Mouse (Mus musculus): ENCODE results near the gene Mdga2. TPM values are rescaled to one million over a fixed set of nuclear protein-coding genes. Genes with fewer than 3 reads are reported as not detected.

Gene Mdga2
- polyA plus RNA-seq, 3 experiments from 2014 or later = 0.34 TPM; not detected in 2

DNA sequence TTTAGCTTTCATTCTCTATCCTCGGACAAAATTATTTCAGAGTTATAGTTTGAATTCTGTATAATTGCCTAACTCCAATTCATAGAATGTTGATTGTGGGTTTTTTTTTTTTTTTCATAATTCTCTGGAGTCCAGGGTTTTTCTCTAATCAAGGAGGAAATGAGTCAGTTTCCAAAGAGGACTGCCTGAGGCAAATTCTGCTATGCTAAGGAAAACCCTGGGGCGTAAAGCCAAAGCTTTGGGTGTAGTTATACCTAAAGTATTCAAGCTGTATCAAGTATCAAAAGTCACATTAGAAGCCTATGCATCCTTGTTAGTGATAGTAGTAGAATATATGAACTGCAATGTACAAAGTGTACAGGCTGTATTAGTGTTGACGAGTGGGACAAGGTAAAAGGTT lies 519.6 kb downstream of the Mdga2 start:
- ATAC-seq = no peak

DNA sequence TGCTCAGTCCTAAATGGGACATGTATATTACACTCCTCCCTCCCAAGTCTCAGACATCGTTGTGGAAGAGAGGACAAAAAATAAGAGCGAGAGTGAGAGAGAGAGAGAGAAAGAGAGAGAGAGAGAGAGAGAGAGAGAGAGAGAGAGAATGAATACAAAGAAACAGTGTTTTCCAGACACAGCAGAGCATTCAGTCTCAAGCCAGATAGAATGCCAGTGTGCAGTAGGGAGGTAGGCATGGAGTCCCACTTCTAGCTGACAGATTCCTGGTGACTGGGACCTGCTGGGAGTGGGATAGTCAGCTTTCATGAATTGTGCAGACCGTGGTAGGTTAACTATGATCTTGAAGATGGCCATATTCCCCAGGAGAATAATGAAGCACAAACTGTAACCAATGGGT lies 542.8 kb downstream of the Mdga2 start:
- ATAC-seq = no peak

DNA sequence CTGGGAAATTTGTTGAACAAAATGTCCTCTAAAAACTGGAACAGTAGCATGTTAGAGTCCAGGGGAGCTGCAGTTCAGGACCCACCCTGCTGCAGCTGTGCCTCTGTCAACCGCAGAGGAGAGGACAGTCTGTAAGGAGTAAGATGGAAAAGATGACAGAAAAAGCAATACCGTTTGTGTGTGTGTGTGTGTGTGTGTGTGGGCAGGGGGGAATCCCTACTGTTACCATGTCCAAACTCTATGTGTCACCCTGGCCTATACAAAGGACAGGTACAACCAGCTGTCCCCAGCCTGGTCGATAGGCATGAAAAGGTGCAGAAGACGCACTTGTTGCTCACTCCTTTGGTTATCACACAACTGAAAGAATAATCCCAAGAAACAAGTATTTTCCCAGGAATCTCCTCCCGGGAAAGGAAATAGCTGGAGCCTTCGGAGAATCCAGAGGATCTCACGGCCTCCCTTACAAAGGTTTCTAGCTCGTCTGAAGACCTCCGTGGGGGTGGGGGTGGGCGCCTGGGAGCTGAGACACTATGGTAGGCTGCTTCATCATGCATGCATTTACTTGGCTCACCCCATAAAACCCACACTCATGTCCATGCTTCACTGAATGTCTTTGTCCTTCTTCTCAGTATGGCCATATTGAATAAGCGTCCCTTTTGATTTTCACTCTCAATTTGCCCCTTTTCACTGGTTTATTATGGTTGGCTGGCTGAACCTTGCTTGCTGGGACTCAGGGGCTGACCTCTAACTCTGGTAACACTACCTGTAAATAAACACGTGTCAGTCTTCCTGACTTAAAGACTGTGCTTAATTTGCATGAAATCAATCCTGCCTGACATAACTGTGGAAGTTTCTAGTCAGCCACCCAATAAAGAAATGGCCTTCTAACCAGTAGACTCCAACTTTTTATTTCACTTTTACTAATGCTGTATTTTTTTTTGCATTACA lies 573.5 kb downstream of the Mdga2 start:
- ATAC-seq = no peak

DNA sequence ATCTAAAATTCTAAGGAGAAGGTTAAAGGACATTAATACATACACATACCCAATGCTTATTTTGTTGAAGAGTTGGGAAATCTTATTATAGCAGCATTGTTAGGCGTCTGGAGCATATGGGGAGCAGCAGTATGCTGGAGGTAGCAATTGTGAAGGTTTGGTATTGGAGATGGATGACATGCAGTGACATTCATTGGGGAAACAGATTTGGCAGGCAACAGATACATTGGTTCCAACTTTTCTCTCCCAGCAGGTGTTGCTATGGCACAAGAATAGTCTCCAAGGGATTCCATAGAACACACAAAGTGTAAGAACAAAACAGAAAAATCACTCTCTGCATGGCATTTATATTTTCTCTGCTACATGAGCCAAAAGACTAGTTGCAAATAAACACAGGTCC lies 581.9 kb downstream of the Mdga2 start:
- ATAC-seq = no peak

DNA sequence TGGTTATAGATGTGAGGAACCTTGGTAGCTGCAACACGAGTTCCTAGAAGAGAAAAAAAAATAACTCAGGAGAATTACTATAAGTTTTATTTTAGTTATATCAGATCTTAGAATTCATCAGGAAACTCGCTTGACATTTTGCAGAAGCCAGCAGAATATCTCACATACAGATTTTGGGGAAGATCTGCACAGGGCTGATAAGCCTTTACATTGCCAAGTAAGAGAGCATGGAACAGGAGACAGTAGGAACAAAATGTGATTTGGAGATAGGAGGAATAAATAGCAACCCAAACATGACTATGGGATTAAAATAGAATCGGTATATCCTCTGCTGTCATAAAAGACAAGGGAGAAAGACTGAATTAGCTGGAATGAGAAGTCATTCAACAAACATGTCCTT lies 602.4 kb downstream of the Mdga2 start:
- ATAC-seq = no peak

DNA sequence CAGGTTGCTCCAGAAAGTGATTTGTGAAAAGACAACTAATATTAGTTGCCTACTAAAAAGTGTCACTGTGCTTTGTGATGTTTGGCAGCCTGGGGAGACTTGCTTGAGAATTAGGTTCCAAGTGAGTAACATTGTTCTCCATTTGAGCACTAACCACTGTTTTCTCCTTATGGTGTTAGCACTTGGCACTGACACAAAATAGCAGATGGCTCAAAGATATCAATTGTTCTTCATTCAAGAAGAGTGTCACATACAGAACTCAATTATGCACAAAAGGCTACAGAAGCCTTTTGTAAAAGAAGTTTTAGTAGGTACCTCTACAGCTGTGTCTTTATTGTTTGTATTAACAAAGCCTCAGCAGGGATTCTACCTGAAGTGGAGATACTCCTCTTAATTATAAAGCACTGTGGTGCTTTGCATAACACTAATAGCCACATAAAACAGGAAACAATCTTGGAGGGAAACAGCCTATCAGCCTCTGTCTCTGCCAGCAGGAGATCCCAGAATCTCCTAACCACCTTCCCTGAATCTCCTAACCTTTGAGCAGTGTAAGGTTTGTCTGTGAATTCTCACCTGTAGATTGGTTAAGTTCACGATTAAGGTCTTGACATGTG lies 630.6 kb downstream of the Mdga2 start:
- no peak for ATAC-seq

DNA sequence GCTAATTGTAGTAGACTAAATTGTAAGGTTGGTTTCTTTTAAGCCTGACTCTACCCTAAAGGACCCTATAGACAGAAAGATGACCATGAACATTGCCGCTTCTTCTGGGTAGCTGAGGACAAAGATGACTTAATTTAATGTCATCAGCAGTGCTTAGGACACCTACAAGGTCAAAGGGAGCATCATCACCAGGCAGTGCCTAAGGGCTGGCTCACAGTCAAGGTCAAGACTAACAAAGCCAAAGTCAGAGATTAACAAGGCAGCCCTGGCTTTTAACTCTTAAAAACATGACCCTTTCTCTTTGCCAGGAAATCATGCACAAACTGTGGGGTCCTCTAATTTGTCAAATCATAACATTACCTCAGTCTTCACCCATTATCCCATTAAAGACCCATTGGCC lies 657.0 kb downstream of the Mdga2 start:
- no peak for ATAC-seq

DNA sequence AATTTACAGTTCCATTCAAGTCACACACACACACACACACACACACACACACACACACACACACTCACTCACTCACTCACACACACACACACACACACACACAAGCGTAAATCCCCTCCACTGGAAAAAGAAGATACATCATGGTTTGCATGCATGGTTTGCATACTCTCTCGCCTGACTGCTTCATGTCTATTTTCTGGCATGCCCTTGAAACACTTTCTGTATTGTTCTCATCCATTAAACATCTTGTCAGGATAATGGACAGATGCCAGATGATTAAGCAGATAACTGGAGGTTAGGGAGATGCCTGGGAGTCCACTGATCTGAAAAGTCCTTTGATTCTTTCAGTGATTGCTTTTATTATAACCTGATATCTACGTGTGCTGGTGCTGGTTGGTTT lies 665.5 kb downstream of the Mdga2 start:
- ATAC-seq = no peak

DNA sequence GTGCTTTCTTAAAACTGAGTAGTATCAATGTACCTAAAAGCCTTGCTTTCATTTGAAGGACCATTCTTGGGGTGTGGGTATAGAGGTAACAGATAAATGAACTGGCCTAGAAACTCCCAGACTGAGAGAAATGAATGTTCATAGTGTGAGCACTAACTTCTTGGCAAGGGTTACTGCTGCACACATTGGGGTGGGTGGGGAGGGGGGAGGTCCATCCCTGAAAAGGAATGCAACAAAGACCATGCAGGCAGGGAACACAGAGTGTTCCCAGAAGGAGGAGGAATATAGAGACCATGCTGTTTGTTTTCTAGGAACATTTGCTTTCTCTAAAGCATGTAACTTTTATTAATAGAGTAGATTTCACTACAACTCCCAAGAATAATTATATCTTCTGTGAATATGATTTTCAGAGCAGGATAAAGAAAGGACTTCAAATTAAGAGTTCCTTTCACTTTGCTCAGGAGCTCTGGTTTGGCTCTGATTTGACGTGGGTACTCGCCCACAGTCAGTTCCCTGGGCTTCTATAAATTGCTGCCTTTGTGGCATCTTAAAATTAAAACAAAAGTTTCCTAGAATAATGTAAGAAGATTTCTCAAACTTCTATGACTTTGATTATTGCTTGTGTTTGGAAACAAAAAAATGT lies 666.0 kb downstream of the Mdga2 start:
- no peak for ATAC-seq

DNA sequence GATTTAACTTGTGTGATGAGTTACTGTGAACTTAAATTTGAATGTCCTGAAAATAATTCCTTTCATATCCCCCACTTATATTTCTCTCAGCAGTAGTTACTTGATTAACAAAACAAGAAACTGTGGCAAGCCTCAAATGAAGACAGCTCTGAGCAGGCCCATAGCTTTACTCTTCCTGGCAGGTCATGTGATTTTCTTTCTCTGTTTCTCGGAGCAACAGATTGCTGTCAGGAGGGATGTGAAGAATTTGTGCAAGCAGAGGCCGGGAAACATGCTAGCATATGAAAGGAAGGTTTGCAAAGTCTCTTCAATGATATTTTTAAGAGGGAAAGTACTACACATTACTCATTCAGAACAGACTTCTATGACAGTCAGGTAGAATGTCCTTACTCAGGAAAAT lies 697.4 kb downstream of the Mdga2 start:
- no peak for ATAC-seq

DNA sequence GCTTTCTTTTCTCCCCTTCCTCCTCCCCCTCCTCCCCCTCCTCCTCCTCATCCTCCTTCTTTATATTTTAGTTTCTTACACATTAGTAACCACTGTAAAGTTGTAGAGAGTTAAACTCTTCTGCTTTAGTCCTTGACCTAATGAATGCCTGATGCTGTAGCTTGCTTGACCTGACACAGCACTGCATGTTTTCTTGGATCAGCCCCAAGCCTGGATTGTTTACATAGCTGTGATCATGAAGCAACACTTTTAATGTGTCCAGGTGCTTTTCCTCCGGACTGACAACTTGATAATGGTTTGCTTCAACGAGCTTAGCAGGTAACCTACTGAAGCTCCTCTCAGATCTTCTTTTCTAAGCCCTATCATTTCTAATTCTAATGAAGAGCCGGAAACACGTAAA lies 723.1 kb downstream of the Mdga2 start:
- no peak for ATAC-seq

DNA sequence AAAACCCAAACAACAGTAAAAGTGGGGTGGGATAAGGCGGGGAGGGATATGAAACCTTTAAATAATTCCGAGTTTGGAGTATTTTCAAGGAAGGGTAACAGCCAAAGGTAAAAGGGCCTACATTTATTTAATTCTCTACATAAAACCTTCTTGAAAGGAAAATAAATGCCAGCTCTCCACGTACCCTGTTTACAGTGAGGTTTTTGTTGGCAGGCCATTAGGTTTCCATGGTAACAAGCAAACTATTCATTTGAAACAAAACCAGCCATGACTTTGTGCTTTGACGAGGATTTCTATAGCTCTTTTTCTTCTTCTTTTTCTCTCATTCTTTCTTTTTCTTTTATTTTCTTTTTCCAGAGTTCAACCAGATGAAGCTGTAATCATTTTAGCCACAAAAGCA lies 751.5 kb downstream of the Mdga2 start:
- ATAC-seq = no peak

DNA sequence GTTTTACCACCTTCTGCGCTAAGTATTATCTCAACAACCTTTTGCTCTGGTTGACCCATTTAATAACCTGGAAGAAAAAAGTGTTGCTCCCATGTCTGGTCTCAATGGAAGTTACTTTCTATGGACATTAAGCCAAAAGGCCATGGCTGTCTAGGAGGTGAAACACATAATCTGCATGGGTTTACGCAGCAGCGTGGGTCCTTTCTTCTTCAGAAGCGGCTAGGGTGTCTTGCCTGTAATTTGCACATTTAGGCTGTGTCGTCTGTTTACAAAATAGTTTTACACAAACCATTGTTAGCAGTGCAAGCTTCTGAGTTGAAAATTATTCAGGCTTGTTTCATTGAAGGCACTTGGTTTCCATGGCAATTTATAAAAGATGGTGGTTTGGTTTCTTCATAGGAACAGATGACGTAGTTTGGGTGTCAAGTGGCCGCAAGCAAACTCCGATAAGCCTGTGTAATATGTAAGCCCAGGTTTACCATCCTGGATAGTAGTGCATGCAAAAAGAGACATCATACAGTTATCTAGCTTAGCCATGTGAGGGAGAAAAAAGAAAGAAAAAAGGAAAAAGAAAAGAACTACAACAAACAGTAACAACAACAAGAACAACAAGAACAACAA lies 752.0 kb downstream of the Mdga2 start:
- no peak for ATAC-seq

DNA sequence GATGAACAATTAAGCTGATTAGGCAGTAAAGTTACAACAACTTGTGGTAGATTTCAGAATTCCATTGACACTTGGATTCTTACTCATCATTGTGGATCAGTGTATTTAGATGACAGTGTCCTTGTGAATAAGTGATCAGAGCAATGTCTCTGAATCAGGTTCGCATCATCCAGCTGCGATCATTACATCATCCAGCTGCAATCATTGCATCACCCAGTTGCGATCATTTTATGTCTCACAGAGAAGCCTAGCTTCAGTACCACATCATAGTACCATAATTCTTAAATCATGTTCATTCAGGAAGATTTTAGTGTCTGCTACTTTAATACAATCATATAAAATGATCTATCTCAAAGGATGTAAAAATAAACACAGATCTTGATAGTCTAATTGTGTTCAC lies 756.8 kb downstream of the Mdga2 start:
- no peak for ATAC-seq

DNA sequence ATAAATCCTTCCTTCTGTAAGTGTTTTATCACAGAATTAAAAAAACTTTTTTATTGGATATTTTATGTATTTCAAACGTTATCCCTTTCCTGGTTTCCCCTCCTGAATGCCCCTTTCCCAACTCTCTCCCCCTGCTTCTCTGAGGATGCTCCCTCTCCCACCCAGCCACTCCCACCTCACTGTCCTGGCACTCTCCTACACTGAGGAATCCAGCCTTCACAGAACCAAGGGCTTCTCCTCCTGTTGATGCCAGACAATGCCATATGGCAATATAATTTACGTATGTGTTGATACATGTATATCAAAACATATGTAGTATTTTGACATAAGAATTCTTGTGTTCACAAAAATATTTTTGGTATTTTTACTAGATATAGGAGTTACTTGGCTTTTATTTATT lies 779.0 kb downstream of the Mdga2 start:
- no peak for ATAC-seq

All from inflammation-experienced regulatory T-cells, adult 6 months (primary cell).